Mouse (Mus musculus) testis, adult 2 months (tissue): ENCODE results near the gene Trmt61a.

Experiments used
- CTCF ChIP-seq: fragments of 200-500 bp; IDR thresholded peaks from 2 replicates; pipeline ENCODE4 v1.5.1; 2012; ENCODE audit warnings: low read depth, mild to moderate bottlenecking, inconsistent platforms, low read length, moderate library complexity; ENCODE audit not compliant: control insufficient read depth, insufficient read depth, insufficient replicate concordance
- POLR2A ChIP-seq: fragments of 200-500 bp; IDR thresholded peaks from 2 replicates; pipeline ENCODE4 v1.6.1; 2012; ENCODE audit warnings: low read depth, mild to moderate bottlenecking, inconsistent platforms, low read length, moderate library complexity; ENCODE audit not compliant: control insufficient read depth

GRCm38 (mm10) chr12:111672176-111672575 is 5.7 kb upstream of the Trmt61a start, which contains the start of gene Ckb:
- TF ChIP-seq CTCF = no peak
- peak; percentile 53; the same call in 1 of the 2 replicates for TF ChIP-seq POLR2A
